Comparison of ENCODE assay signal across 8 mouse cellular contexts in genomic region chr14:32084761-32085485, GRCm38 (mm10). TPM values are rescaled to one million over a fixed set of nuclear protein-coding genes. Genes with fewer than 3 reads are reported as not detected.
DNase-seq lines count a peak whose midpoint lies in the region; ATAC-seq and TF ChIP-seq lines count a peak whose summit lies in the region.

TSS of gene Oxnad1 (plus strand) at chr14:32085374.

- no peaks in the 10 kb centered on the region for H3K27me3 ChIP-seq in forebrain, embryonic 15.5 days
- H3K27me3 ChIP-seq in hindbrain, embryonic 14.5 days (ENCODE audit: control insufficient read depth, insufficient read depth, low read length): no peaks in the 10 kb centered on the region
- no peaks in the 10 kb centered on the region for H3K27me3 ChIP-seq in liver, embryonic 13.5 days
- no peaks in the 10 kb centered on the region for H3K27me3 ChIP-seq in small intestine, adult 2 months (ENCODE audit: control insufficient read depth, insufficient read depth, low read length)

- H3K4me1 ChIP-seq in forebrain, embryonic 15.5 days: peaks cover 27% of the 10 kb centered on the region
- H3K4me1 ChIP-seq in hindbrain, embryonic 14.5 days (replicated peaks; ENCODE audit: control insufficient read depth, insufficient read depth, low read length): peaks cover 12% of the 10 kb centered on the region
- peaks cover 30% of the 10 kb centered on the region for H3K4me1 ChIP-seq in liver, embryonic 13.5 days (replicated peaks)
- H3K4me1 ChIP-seq in small intestine, adult 2 months (ENCODE audit: control insufficient read depth, insufficient read depth, insufficient read length, low read length): peaks cover 3% of the 10 kb centered on the region; the same call in 1 of the 2 replicates

- peak within 1 kb of the TSS; percentile 60 for H3K9ac ChIP-seq in forebrain, embryonic 15.5 days (replicated peaks)
- peak within 1 kb of the TSS; percentile 74 for H3K9ac ChIP-seq in hindbrain, embryonic 14.5 days
- H3K9ac ChIP-seq in liver, embryonic 13.5 days: peak within 1 kb of the TSS; percentile 86

- WGBS in forebrain, embryonic 15.5 days: 3% methylated on average over 22 of the region's 22 CpGs
- WGBS in hindbrain, embryonic 14.5 days: 4% methylated on average over 22 of the region's 22 CpGs
- WGBS in liver, embryonic 13.5 days (ENCODE audit: insufficient replicate concordance): 1% methylated on average over 22 of the region's 22 CpGs
- 2% methylated on average over 22 of the region's 22 CpGs for WGBS in small intestine, adult 2 months

- peaks cover 25% of the 10 kb centered on the region for H3K36me3 ChIP-seq in forebrain, embryonic 15.5 days
- H3K36me3 ChIP-seq in hindbrain, embryonic 14.5 days (replicated peaks; ENCODE audit: control insufficient read depth, insufficient read depth): peaks cover 28% of the 10 kb centered on the region
- H3K36me3 ChIP-seq in liver, embryonic 13.5 days: peaks cover 32% of the 10 kb centered on the region
- peaks cover 19% of the 10 kb centered on the region for H3K36me3 ChIP-seq in small intestine, adult 2 months (ENCODE audit: control insufficient read depth, insufficient read depth, low read length)

- TF ChIP-seq POLR2A in small intestine, adult 2 months (IDR thresholded peaks at IDR 0.05; ENCODE audit: low read depth, low read length): no peak

- peak; percentile 97 for ATAC-seq in forebrain, embryonic 15.5 days (replicated peaks)
- peak; percentile 97 for ATAC-seq in hindbrain, embryonic 14.5 days (ENCODE audit: low FRiP score)
- ATAC-seq in liver, embryonic 13.5 days (ENCODE audit: low read depth): peak; percentile 89

- peak within 1 kb of the TSS; percentile 92 for H3K27ac ChIP-seq in forebrain, embryonic 15.5 days (replicated peaks)
- peak within 1 kb of the TSS; percentile 81 for H3K27ac ChIP-seq in hindbrain, embryonic 14.5 days
- H3K27ac ChIP-seq in liver, embryonic 13.5 days: peak within 1 kb of the TSS; percentile 95
- peak within 1 kb of the TSS; percentile 87 for H3K27ac ChIP-seq in small intestine, adult 2 months (ENCODE audit: insufficient read depth, low read depth, low read length)

- TF ChIP-seq CTCF in small intestine, adult 2 months (IDR thresholded peaks at IDR 0.05; ENCODE audit: extremely low read depth, insufficient read length, insufficient replicate concordance, low read depth, low read length): no peak

- H3K4me3 ChIP-seq in forebrain, embryonic 15.5 days: peak within 1 kb of the TSS; percentile 65
- peak within 1 kb of the TSS; percentile 54 for H3K4me3 ChIP-seq in hindbrain, embryonic 14.5 days (replicated peaks; ENCODE audit: low read length)
- H3K4me3 ChIP-seq in liver, embryonic 13.5 days (replicated peaks): peak within 1 kb of the TSS; percentile 77
- peak within 1 kb of the TSS; percentile 76 for H3K4me3 ChIP-seq in small intestine, adult 2 months (ENCODE audit: low read depth, low read length)

- no peaks in the 10 kb centered on the region for H3K9me3 ChIP-seq in forebrain, embryonic 15.5 days
- H3K9me3 ChIP-seq in hindbrain, embryonic 14.5 days (ENCODE audit: control insufficient read depth, low read length): no peaks in the 10 kb centered on the region
- no peaks in the 10 kb centered on the region for H3K9me3 ChIP-seq in liver, embryonic 13.5 days (replicated peaks)

- peak; percentile 84 for DNase-seq in right cerebral cortex, postnatal 14 days
- DNase-seq in right cerebral cortex, postnatal 25 days: no peak
- DNase-seq in adrenal gland, postnatal 14 days: peak; percentile 93
- DNase-seq in hindbrain, embryonic 14.5 days (ENCODE audit: low spot score): peak; percentile 85
- peak; percentile 6 for DNase-seq in liver, embryonic 13.5 days
- no peak for DNase-seq in cerebellum, postnatal 14 days

- H3K4me2 ChIP-seq in forebrain, embryonic 15.5 days (replicated peaks): peak within 1 kb of the TSS; percentile 79
- peak within 1 kb of the TSS; percentile 73 for H3K4me2 ChIP-seq in hindbrain, embryonic 14.5 days (replicated peaks)
- peak within 1 kb of the TSS; percentile 85 for H3K4me2 ChIP-seq in liver, embryonic 13.5 days

RNA-seq across cellular contexts. Expression of gene Oxnad1, which starts in this region (rescaled TPM):
- total RNA-seq in adrenal gland, postnatal 14 days (2021): 52.9 and 58.8 TPM in 2 replicates
- 20.5 and 23.6 TPM in 2 replicates for polyA plus RNA-seq in forebrain, embryonic 15.5 days (2015; fragmentation: Nextera tagmentation; extraction: Ambion mirVana)
- 17.4 and 18.3 TPM in 2 replicates for polyA plus RNA-seq in hindbrain, embryonic 14.5 days (2014; fragmentation: Nextera tagmentation; extraction: Ambion mirVana)
- 23.4 and 24.1 TPM in 2 replicates for polyA plus RNA-seq in liver, embryonic 13.5 days (2015; fragmentation: Nextera tagmentation; extraction: Ambion mirVana)
- polyA plus RNA-seq in small intestine, adult 2 months (2012; rRNA removed): 6.7 and 7.2 TPM in 2 replicates

Comparison
In these comparisons a context has a peak if more than half of its experiments do, and no peak if none do; other contexts are left out.
1. DNase-seq: peak in right cerebral cortex, postnatal 14 days (single experiment), adrenal gland, postnatal 14 days (single experiment), hindbrain, embryonic 14.5 days (single experiment) and liver, embryonic 13.5 days (single experiment); none in right cerebral cortex, postnatal 25 days (single experiment) and cerebellum, postnatal 14 days (0 of 2).
2. Peak in every context shown above with its lines, with median percentiles within 50 percentile points of each other: ATAC-seq, H3K27ac ChIP-seq, H3K4me2 ChIP-seq, H3K4me3 ChIP-seq and H3K9ac ChIP-seq.